Mouse (Mus musculus) heart, embryonic 15.5 days (tissue): ENCODE measurements around the gene Ppp3r1. TPM values are rescaled to one million over a fixed set of nuclear protein-coding genes. Genes with fewer than 3 reads are reported as not detected.

Experiments
- ATAC-seq: fragments of 200-750 bp; cut with Nextera tagmentation; replicated peaks from 2 replicates; pipeline ENCODE4 v1.8.0; 2017; ENCODE audit warnings: low read depth, moderate TSS enrichment; ENCODE audit not compliant: insufficient number of reproducible peaks, insufficient read depth, low FRiP score
- H3K27ac ChIP-seq: fragments of 300-500 bp; sonication (generic); 2 replicates; pipeline ENCODE4 v1.5.1; 2015; ENCODE audit warnings: mild to moderate bottlenecking, inconsistent platforms
- H3K27me3 ChIP-seq: fragments of 300-500 bp; sonication (generic); 2 replicates; pipeline ENCODE4 v1.6.1; 2015; ENCODE audit warnings: inconsistent platforms
- H3K36me3 ChIP-seq: fragments of 300-500 bp; sonication (generic); 2 replicates; pipeline ENCODE4 v1.6.1; 2015; ENCODE audit warnings: mild to moderate bottlenecking, inconsistent platforms
- H3K4me1 ChIP-seq: fragments of 300-500 bp; sonication (generic); replicated peaks from 2 replicates; pipeline ENCODE4 v1.6.1; 2015; ENCODE audit warnings: inconsistent platforms
- H3K4me2 ChIP-seq: fragments of 300-500 bp; sonication (generic); 2 replicates; pipeline ENCODE4 v1.6.1; 2015; ENCODE audit warnings: inconsistent platforms, mild to moderate bottlenecking, moderate library complexity
- H3K4me3 ChIP-seq: fragments of 300-500 bp; sonication (generic); 2 replicates; pipeline ENCODE4 v1.5.1; 2015; ENCODE audit warnings: mild to moderate bottlenecking, inconsistent platforms
- H3K9ac ChIP-seq: fragments of 300-500 bp; sonication (generic); 2 replicates; pipeline ENCODE4 v1.6.1; 2015; ENCODE audit warnings: mild to moderate bottlenecking, inconsistent platforms
- H3K9me3 ChIP-seq: fragments of 300-500 bp; sonication (generic); replicated peaks from 2 replicates; pipeline ENCODE4 v1.6.1; 2016; ENCODE audit warnings: inconsistent platforms
- WGBS: fragments of 180-500 bp; shearing (Covaris S2); methylation state at CpG from one replicate; pipeline ENCODE4 v1.1.7; 2015; ENCODE audit warnings: mixed read lengths; 5-methylcytosine and 5-hydroxymethylcytosine counted together
- polyA plus RNA-seq: library from polyadenylated mRNA; unstranded; fragments of >200 nt; fragmentation: Nextera tagmentation; extraction: Ambion mirVana; gene quantifications from 2 replicates; pipeline ENCODE4 v1.2.1, GENCODE M21; 2015

Gene Ppp3r1
- polyA plus RNA-seq, 1 experiment from 2014 or later = 77.7 TPM

DNA sequence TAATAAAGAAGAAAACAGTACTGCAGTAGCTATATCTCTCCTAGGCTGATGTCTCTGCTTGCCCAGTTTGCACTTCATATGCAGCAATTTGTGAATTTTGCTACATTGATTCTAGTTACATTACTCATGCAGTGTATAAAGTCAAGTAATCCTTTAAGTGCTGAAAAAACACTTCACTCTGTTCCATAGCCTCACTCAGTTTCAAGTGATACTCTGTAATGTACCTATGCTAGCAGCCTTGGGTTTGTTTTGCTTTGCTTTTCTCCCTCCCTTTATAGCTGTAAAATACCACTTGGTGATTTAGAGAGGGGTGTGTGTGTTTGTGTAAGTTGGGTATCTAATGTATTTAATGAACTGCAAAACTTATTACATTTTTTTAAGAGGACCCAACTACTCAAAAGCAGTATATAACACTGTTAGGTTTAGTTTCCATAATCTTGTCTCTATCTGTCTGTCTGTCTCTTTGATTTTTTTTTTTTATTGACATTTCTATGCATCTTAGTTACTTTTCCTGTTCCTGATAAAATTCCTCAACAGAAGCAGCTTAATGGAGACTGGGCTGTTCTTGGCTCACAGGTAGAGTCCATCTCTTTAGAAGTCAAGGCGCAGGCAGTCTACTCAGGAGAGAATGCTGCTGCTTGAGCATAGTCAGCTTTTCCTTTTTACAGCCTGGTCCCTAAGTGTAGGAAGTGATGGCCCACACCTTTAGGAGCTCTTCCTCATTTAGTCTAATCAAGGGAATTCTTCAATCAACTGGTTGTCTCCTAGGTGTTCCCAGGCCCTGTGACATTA is 12.1 kb downstream of the Ppp3r1 start:
- WGBS = 93% methylated on average over 1 of the region's 1 CpGs
- H3K4me3 ChIP-seq = no peak overlapping the region
- 0 out of 2 replicates have a peak, but pooled peaks cover 6% of the 10 kb centered on the region for H3K36me3 ChIP-seq
- H3K9ac ChIP-seq = no peak overlapping the region
- no peaks in the 10 kb centered on the region for H3K9me3 ChIP-seq
- peaks cover 29% of the 10 kb centered on the region for H3K4me1 ChIP-seq
- no peak overlapping the region for H3K4me2 ChIP-seq
- no peak overlapping the region for H3K27ac ChIP-seq
- no peak for ATAC-seq
- H3K27me3 ChIP-seq = no peaks in the 10 kb centered on the region

- Histone ChIP-seq H3K36me3 (0 out of 2 replicates have a peak, but pooled peaks cover 6% of the 10 kb centered on the region), H3K27me3 (no peaks in the 10 kb centered on the region), H3K4me1 (peaks cover 27% of the 10 kb centered on the region), H3K27ac (no peak overlapping the region), H3K4me3 (no peak overlapping the region), H3K9me3 (no peaks in the 10 kb centered on the region), H3K4me2 (no peak overlapping the region), H3K9ac (no peak overlapping the region)
- 86% methylated on average over 4 of the region's 4 CpGs for whole genome bisulfite sequencing
- no peak for ATAC-seq
These were observed 13.2 kb downstream of the Ppp3r1 start for GRCm38 (mm10) chr11:17172300-17172699.

GRCm38 (mm10) chr11:17176638-17177037 is 17.6 kb downstream of the Ppp3r1 start:
- no peaks in the 10 kb centered on the region for H3K9me3 ChIP-seq
- H3K36me3 ChIP-seq = 0 out of 2 replicates have a peak, but pooled peaks cover 6% of the 10 kb centered on the region
- no peaks in the 10 kb centered on the region for H3K27me3 ChIP-seq
- peaks cover 7% of the 10 kb centered on the region; the same call in 1 of the 2 replicates for H3K4me1 ChIP-seq
- ATAC-seq = no peak
- H3K27ac ChIP-seq = no peak overlapping the region
- H3K4me3 ChIP-seq = no peak overlapping the region
- WGBS = 100% methylated on average over 1 of the region's 1 CpGs
- no peak overlapping the region for H3K9ac ChIP-seq
- H3K4me2 ChIP-seq = no peak overlapping the region

DNA sequence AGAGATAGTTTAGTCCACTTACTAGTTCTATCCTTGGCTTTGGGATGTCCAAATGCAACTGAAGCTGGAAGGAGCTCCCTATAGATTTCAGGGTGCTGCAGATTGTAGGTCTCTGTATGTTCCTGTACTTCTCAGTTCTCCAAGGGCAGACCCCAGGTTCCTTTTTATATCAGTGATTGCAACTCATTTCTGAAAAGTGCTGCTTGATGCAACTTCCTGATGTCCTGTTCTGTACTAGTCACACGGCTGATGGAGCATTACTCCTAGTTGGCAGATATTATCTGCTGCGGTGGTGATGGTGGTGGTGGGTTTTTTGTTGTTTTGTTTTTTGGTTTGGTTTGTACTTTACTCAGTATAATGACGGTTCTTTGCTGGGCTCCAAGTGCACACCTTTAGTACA is 21.7 kb downstream of the Ppp3r1 start:
- H3K9me3 ChIP-seq = no peaks in the 10 kb centered on the region
- H3K4me3 ChIP-seq = no peak overlapping the region
- H3K36me3 ChIP-seq = no peaks in the 10 kb centered on the region
- H3K4me2 ChIP-seq = no peak overlapping the region
- WGBS = 73% methylated on average over 3 of the region's 3 CpGs
- no peak for ATAC-seq
- no peaks in the 10 kb centered on the region for H3K27me3 ChIP-seq
- H3K4me1 ChIP-seq = 0 out of 2 replicates have a peak, but pooled peaks cover 2% of the 10 kb centered on the region
- no peak overlapping the region for H3K9ac ChIP-seq
- no peak overlapping the region for H3K27ac ChIP-seq

DNA sequence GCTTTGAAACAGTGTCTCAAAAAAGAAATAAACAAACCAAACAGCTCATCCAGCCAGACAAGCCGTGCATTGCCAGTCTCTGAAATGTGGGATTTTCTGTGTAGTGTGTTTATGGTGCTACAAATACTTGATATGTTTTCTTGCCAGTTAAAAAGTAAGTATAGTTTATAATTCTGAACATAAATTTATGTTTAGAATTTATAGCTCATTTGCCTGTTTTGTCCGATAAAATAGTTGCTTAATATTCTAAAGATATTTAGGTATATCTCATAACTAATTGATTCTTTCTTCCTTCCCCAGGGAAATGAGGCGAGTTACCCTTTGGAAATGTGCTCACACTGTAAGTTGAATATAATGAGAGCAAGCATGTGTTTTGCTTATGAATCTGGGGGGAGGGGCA is 22.7 kb downstream of the Ppp3r1 start, which contains the start of gene Wdr92:
Gene Wdr92, plus strand, starts transcription at position 301 of the 400 bp plus-strand sequence.
- H3K36me3 ChIP-seq = no peaks in the 10 kb centered on the region
- no peak within 1 kb of the TSS for H3K9ac ChIP-seq
- no peak within 1 kb of the TSS for H3K27ac ChIP-seq
- no peaks in the 10 kb centered on the region for H3K4me1 ChIP-seq
- H3K9me3 ChIP-seq = no peaks in the 10 kb centered on the region
- H3K4me2 ChIP-seq = no peak within 1 kb of the TSS
- 84% methylated on average over 3 of the region's 3 CpGs for WGBS
- H3K4me3 ChIP-seq = no peak within 1 kb of the TSS
- no peak for ATAC-seq
- no peaks in the 10 kb centered on the region for H3K27me3 ChIP-seq

- Histone ChIP-seq H3K36me3 (no peaks in the 10 kb centered on the region), H3K27ac (no peak overlapping the region), H3K9me3 (no peaks in the 10 kb centered on the region), H3K4me2 (no peak overlapping the region), H3K9ac (no peak overlapping the region), H3K4me3 (no peak overlapping the region), H3K27me3 (no peaks in the 10 kb centered on the region), H3K4me1 (no peaks in the 10 kb centered on the region)
- no peak for ATAC-seq
- 94% methylated on average over 2 of the region's 2 CpGs for WGBS
These were observed 24.1 kb downstream of the Ppp3r1 start for GRCm38 (mm10) chr11:17183165-17183564.

GRCm38 (mm10) chr11:17187649-17188048 is 28.6 kb downstream of the Ppp3r1 start:
- Histone ChIP-seq H3K9me3 (no peaks in the 10 kb centered on the region), H3K36me3 (0 out of 2 replicates have a peak, but pooled peaks cover 3% of the 10 kb centered on the region), H3K9ac (no peak overlapping the region), H3K27ac (no peak overlapping the region), H3K4me2 (no peak overlapping the region), H3K4me1 (0 out of 2 replicates have a peak, but pooled peaks cover 4% of the 10 kb centered on the region), H3K4me3 (no peak overlapping the region), H3K27me3 (no peaks in the 10 kb centered on the region)
- ATAC-seq = no peak
- WGBS = 83% methylated on average over 3 of the region's 3 CpGs

- Histone ChIP-seq H3K9ac (no peak overlapping the region), H3K27me3 (no peaks in the 10 kb centered on the region), H3K9me3 (no peaks in the 10 kb centered on the region), H3K27ac (no peak overlapping the region), H3K4me1 (0 out of 2 replicates have a peak, but pooled peaks cover 4% of the 10 kb centered on the region), H3K36me3 (0 out of 2 replicates have a peak, but pooled peaks cover 3% of the 10 kb centered on the region), H3K4me2 (no peak overlapping the region), H3K4me3 (no peak overlapping the region)
- ATAC-seq = no peak
- WGBS = 87% methylated on average over 3 of the region's 3 CpGs
These were observed 29.7 kb downstream of the Ppp3r1 start for GRCm38 (mm10) chr11:17188786-17189185.

- H3K27ac ChIP-seq = no peak overlapping the region
These were observed 33.2 kb downstream of the Ppp3r1 start for GRCm38 (mm10) chr11:17192151-17192844.

GRCm38 (mm10) chr11:17199170-17199569 is 40.1 kb downstream of the Ppp3r1 start:
- no peak for ATAC-seq
- Histone ChIP-seq H3K9me3 (no peaks in the 10 kb centered on the region), H3K4me3 (no peak overlapping the region), H3K27me3 (no peaks in the 10 kb centered on the region), H3K4me1 (no peaks in the 10 kb centered on the region), H3K4me2 (no peak overlapping the region), H3K9ac (no peak overlapping the region), H3K27ac (no peak overlapping the region), H3K36me3 (peaks cover 71% of the 10 kb centered on the region)
- 85% methylated on average over 5 of the region's 5 CpGs for WGBS

More at GRCm38 (mm10) chr11:17192151-17192844, 33.2 kb downstream of the Ppp3r1 start:
- H3K9ac ChIP-seq = no peak overlapping the region
- H3K4me3 ChIP-seq = no peak overlapping the region
- no peak overlapping the region for H3K4me2 ChIP-seq
- ATAC-seq = no peak
- H3K9me3 ChIP-seq = no peaks in the 10 kb centered on the region
- peaks cover 35% of the 10 kb centered on the region for H3K36me3 ChIP-seq
- 65% methylated on average over 9 of the region's 9 CpGs for WGBS
- H3K4me1 ChIP-seq = 0 out of 2 replicates have a peak, but pooled peaks cover 4% of the 10 kb centered on the region
- no peaks in the 10 kb centered on the region for H3K27me3 ChIP-seq

- H3K9me3 ChIP-seq = no peaks in the 10 kb centered on the region
- H3K27me3 ChIP-seq = no peaks in the 10 kb centered on the region
- peaks cover 64% of the 10 kb centered on the region for H3K36me3 ChIP-seq
- no peak overlapping the region for H3K4me2 ChIP-seq
- H3K4me1 ChIP-seq = no peaks in the 10 kb centered on the region
- no peak overlapping the region for H3K9ac ChIP-seq
- WGBS = 82% methylated on average over 3 of the region's 3 CpGs
- no peak for ATAC-seq
- H3K4me3 ChIP-seq = no peak overlapping the region
- H3K27ac ChIP-seq = no peak overlapping the region
These were observed 40.9 kb downstream of the Ppp3r1 start for GRCm38 (mm10) chr11:17199840-17200501.
